Mouse (Mus musculus): ENCODE data around the gene Pi4ka. TPM values are rescaled to one million over a fixed set of nuclear protein-coding genes. Genes with fewer than 3 reads are reported as not detected.

The Pi4ka gene
- polyA plus RNA-seq, 1 experiment from 2014 or later: 35.5 TPM

GRCm38 (mm10) chr16:17331855-17332254 is 74.3 kb downstream of the Pi4ka start:
- peaks cover 14% of the 10 kb centered on the region; the same call in 1 of the 2 replicates for H3K36me3 ChIP-seq
- no peaks in the 10 kb centered on the region for H3K27me3 ChIP-seq
- no peak overlapping the region for H3K4me2 ChIP-seq
- ATAC-seq (ENCODE audit: insufficient number of reproducible peaks, insufficient read depth, low FRiP score, low TSS enrichment, low read depth): no peak
- no peak overlapping the region for H3K9ac ChIP-seq
- no peaks in the 10 kb centered on the region for H3K9me3 ChIP-seq
- no peaks in the 10 kb centered on the region for H3K4me1 ChIP-seq
- H3K27ac ChIP-seq: no peak overlapping the region
- no peak overlapping the region for H3K4me3 ChIP-seq
- 91% methylated on average over 5 of the region's 5 CpGs for WGBS

- Histone ChIP-seq H3K27me3 (no peaks in the 10 kb centered on the region), H3K27ac (no peak within 1 kb of the TSS), H3K4me1 (no peaks in the 10 kb centered on the region), H3K36me3 (0 out of 2 replicates have a peak, but pooled peaks cover 10% of the 10 kb centered on the region), H3K9ac (no peak within 1 kb of the TSS), H3K9me3 (no peaks in the 10 kb centered on the region), H3K4me2 (no peak within 1 kb of the TSS), H3K4me3 (no peak within 1 kb of the TSS)
- ATAC-seq (ENCODE audit: insufficient number of reproducible peaks, insufficient read depth, low FRiP score, low TSS enrichment, low read depth): no peak
- WGBS: 72% methylated on average over 2 of the region's 2 CpGs
These were observed 75.0 kb downstream of the Pi4ka start, which contains the start of gene Serpind1 for GRCm38 (mm10) chr16:17331116-17331515. Gene Serpind1 (plus strand): TSS chr16:17331371.

GRCm38 (mm10) chr16:17329848-17330570 is 76.1 kb downstream of the Pi4ka start:
- no peaks in the 10 kb centered on the region for H3K27me3 ChIP-seq
- no peak overlapping the region for H3K27ac ChIP-seq
- H3K4me2 ChIP-seq: no peak overlapping the region
- H3K4me1 ChIP-seq: no peaks in the 10 kb centered on the region
- peaks cover 17% of the 10 kb centered on the region for H3K36me3 ChIP-seq
- ATAC-seq (ENCODE audit: insufficient number of reproducible peaks, insufficient read depth, low FRiP score, low TSS enrichment, low read depth): no peak
- no peak overlapping the region for H3K9ac ChIP-seq
- 90% methylated on average over 1 of the region's 1 CpGs for WGBS
- H3K4me3 ChIP-seq: no peak overlapping the region
- no peaks in the 10 kb centered on the region for H3K9me3 ChIP-seq

GRCm38 (mm10) chr16:17326064-17326463 is 80.0 kb downstream of the Pi4ka start:
- no peaks in the 10 kb centered on the region for H3K27me3 ChIP-seq
- 80% methylated on average over 2 of the region's 2 CpGs for WGBS
- H3K4me1 ChIP-seq: no peaks in the 10 kb centered on the region
- H3K4me2 ChIP-seq: no peak overlapping the region
- no peak overlapping the region for H3K9ac ChIP-seq
- no peak overlapping the region for H3K27ac ChIP-seq
- H3K36me3 ChIP-seq: peaks cover 36% of the 10 kb centered on the region
- H3K4me3 ChIP-seq: no peak overlapping the region
- ATAC-seq (ENCODE audit: insufficient number of reproducible peaks, insufficient read depth, low FRiP score, low TSS enrichment, low read depth): no peak
- no peaks in the 10 kb centered on the region for H3K9me3 ChIP-seq

- Histone ChIP-seq H3K4me1 (no peaks in the 10 kb centered on the region), H3K36me3 (peaks cover 36% of the 10 kb centered on the region), H3K4me2 (no peak overlapping the region), H3K9ac (no peak overlapping the region), H3K9me3 (no peaks in the 10 kb centered on the region), H3K4me3 (no peak overlapping the region), H3K27ac (no peak overlapping the region), H3K27me3 (no peaks in the 10 kb centered on the region)
- WGBS: 92% methylated on average over 5 of the region's 5 CpGs
- ATAC-seq (ENCODE audit: insufficient number of reproducible peaks, insufficient read depth, low FRiP score, low TSS enrichment, low read depth): no peak
These were observed 81.4 kb downstream of the Pi4ka start for GRCm38 (mm10) chr16:17324745-17325144.

GRCm38 (mm10) chr16:17321481-17321880 is 84.6 kb downstream of the Pi4ka start:
- no peak for ATAC-seq (ENCODE audit: insufficient number of reproducible peaks, insufficient read depth, low FRiP score, low TSS enrichment, low read depth)
- no peak overlapping the region for H3K27ac ChIP-seq
- peaks cover 59% of the 10 kb centered on the region for H3K36me3 ChIP-seq
- WGBS: 87% methylated on average over 5 of the region's 5 CpGs
- no peak overlapping the region for H3K9ac ChIP-seq
- no peak overlapping the region for H3K4me2 ChIP-seq
- H3K4me1 ChIP-seq: no peaks in the 10 kb centered on the region
- H3K9me3 ChIP-seq: no peaks in the 10 kb centered on the region
- H3K27me3 ChIP-seq: no peaks in the 10 kb centered on the region
- H3K4me3 ChIP-seq: no peak overlapping the region

GRCm38 (mm10) chr16:17316554-17316953 is 89.6 kb downstream of the Pi4ka start:
- Histone ChIP-seq H3K9me3 (no peaks in the 10 kb centered on the region), H3K4me2 (no peak overlapping the region), H3K4me3 (no peak overlapping the region), H3K27me3 (no peaks in the 10 kb centered on the region), H3K36me3 (peaks cover 67% of the 10 kb centered on the region), H3K27ac (no peak overlapping the region), H3K9ac (no peak overlapping the region), H3K4me1 (no peaks in the 10 kb centered on the region)
- 90% methylated on average over 7 of the region's 7 CpGs for whole genome bisulfite sequencing
- no peak for ATAC-seq (ENCODE audit: insufficient number of reproducible peaks, insufficient read depth, low FRiP score, low TSS enrichment, low read depth)

GRCm38 (mm10) chr16:17312531-17312930 is 93.6 kb downstream of the Pi4ka start:
- no peaks in the 10 kb centered on the region for H3K9me3 ChIP-seq
- WGBS: 91% methylated on average over 5 of the region's 5 CpGs
- H3K9ac ChIP-seq: no peak overlapping the region
- no peak for ATAC-seq (ENCODE audit: insufficient number of reproducible peaks, insufficient read depth, low FRiP score, low TSS enrichment, low read depth)
- H3K36me3 ChIP-seq: peaks cover 90% of the 10 kb centered on the region
- no peak overlapping the region for H3K4me2 ChIP-seq
- H3K27me3 ChIP-seq: no peaks in the 10 kb centered on the region
- no peak overlapping the region for H3K4me3 ChIP-seq
- H3K27ac ChIP-seq: no peak overlapping the region
- H3K4me1 ChIP-seq: no peaks in the 10 kb centered on the region

- H3K36me3 ChIP-seq: peaks cover 88% of the 10 kb centered on the region
- no peaks in the 10 kb centered on the region for H3K9me3 ChIP-seq
- H3K9ac ChIP-seq: no peak overlapping the region
- no peaks in the 10 kb centered on the region for H3K4me1 ChIP-seq
- WGBS: 93% methylated on average over 10 of the region's 10 CpGs
- H3K27me3 ChIP-seq: no peaks in the 10 kb centered on the region
- H3K4me3 ChIP-seq: no peak overlapping the region
- no peak overlapping the region for H3K27ac ChIP-seq
- no peak for ATAC-seq (ENCODE audit: insufficient number of reproducible peaks, insufficient read depth, low FRiP score, low TSS enrichment, low read depth)
- no peak overlapping the region for H3K4me2 ChIP-seq
These were observed 97.1 kb downstream of the Pi4ka start for GRCm38 (mm10) chr16:17309036-17309435.

GRCm38 (mm10) chr16:17307461-17307860 is 98.7 kb downstream of the Pi4ka start:
- Histone ChIP-seq H3K4me3 (no peak overlapping the region), H3K9me3 (no peaks in the 10 kb centered on the region), H3K9ac (no peak overlapping the region), H3K4me2 (no peak overlapping the region), H3K27me3 (no peaks in the 10 kb centered on the region), H3K27ac (no peak overlapping the region), H3K36me3 (peaks cover 87% of the 10 kb centered on the region), H3K4me1 (no peaks in the 10 kb centered on the region)
- 85% methylated on average over 5 of the region's 5 CpGs for WGBS
- no peak for ATAC-seq (ENCODE audit: insufficient number of reproducible peaks, insufficient read depth, low FRiP score, low TSS enrichment, low read depth)

GRCm38 (mm10) chr16:17303521-17304245 is 102.4 kb downstream of the Pi4ka start:
- Histone ChIP-seq H3K4me1 (no peaks in the 10 kb centered on the region), H3K9me3 (no peaks in the 10 kb centered on the region), H3K4me2 (no peak overlapping the region), H3K4me3 (no peak overlapping the region), H3K27me3 (no peaks in the 10 kb centered on the region), H3K36me3 (peaks cover 80% of the 10 kb centered on the region), H3K27ac (no peak overlapping the region), H3K9ac (no peak overlapping the region)
- no peak for ATAC-seq (ENCODE audit: insufficient number of reproducible peaks, insufficient read depth, low FRiP score, low TSS enrichment, low read depth)
- 86% methylated on average over 5 of the region's 5 CpGs for WGBS

GRCm38 (mm10) chr16:17300818-17301217 is 105.3 kb downstream of the Pi4ka start:
- no peak overlapping the region for H3K4me2 ChIP-seq
- ATAC-seq (ENCODE audit: insufficient number of reproducible peaks, insufficient read depth, low FRiP score, low TSS enrichment, low read depth): no peak
- H3K4me1 ChIP-seq: no peaks in the 10 kb centered on the region
- no peak overlapping the region for H3K4me3 ChIP-seq
- 90% methylated on average over 3 of the region's 3 CpGs for WGBS
- peaks cover 85% of the 10 kb centered on the region for H3K36me3 ChIP-seq
- H3K9me3 ChIP-seq: no peaks in the 10 kb centered on the region
- no peak overlapping the region for H3K27ac ChIP-seq
- no peak overlapping the region for H3K9ac ChIP-seq
- H3K27me3 ChIP-seq: no peaks in the 10 kb centered on the region

All from embryonic facial prominence, embryonic 13.5 days (tissue).